Mouse (Mus musculus): Measurements from ENCODE around the gene Fut4. TPM values are rescaled to one million over a fixed set of nuclear protein-coding genes. Genes with fewer than 3 reads are reported as not detected.

Fut4 gene
- total RNA-seq (2012; rRNA removed) = 1.3 and 1.4 TPM in 2 replicates

- Histone ChIP-seq H3K9me3 (ENCODE audit: control insufficient read depth, insufficient read depth, low read depth, low read length) (no peaks in the 10 kb centered on the region), H3K9ac (ENCODE audit: insufficient read depth, low read depth, low read length, poor library complexity, severe bottlenecking) (peak within 1 kb of the TSS; percentile 4; the same call in 1 of the 2 replicates), H3K4me1 (ENCODE audit: control insufficient read depth in 2 of 2, insufficient read depth in 2 of 2, low read length in 2 of 2, poor library complexity in 1 of 2) (peaks cover 0 to 7% of the 10 kb centered on the region in 2 experiments; a peak in 1 of 4 replicates), H3K27ac (ENCODE audit: insufficient read depth, low read depth, low read length, poor library complexity, severe bottlenecking) (no peak within 1 kb of the TSS), H3K36me3 (ENCODE audit: control insufficient read depth, insufficient read depth, low read length, poor library complexity, severe bottlenecking) (no peaks in the 10 kb centered on the region), H3K4me3 (ENCODE audit: insufficient read depth in 1 of 2, low read depth in 1 of 2, low read length in 2 of 2, poor library complexity in 1 of 2, severe bottlenecking in 1 of 2) (peak within 1 kb of the TSS; percentile 52 to 67)
- TF ChIP-seq ZC3H11A (IDR thresholded peaks at IDR 0.05; ENCODE audit: borderline replicate concordance, low read depth, low read length) (no peak), CHD2 (IDR thresholded peaks at IDR 0.05; ENCODE audit: low read depth, low read length) (no peak), ZNF384 (IDR thresholded peaks at IDR 0.05; ENCODE audit: low read depth, low read length) (no peak), HCFC1 (IDR thresholded peaks at IDR 0.05; ENCODE audit: borderline replicate concordance, insufficient read depth, low read length) (no peak), MAFK (IDR thresholded peaks at IDR 0.05; ENCODE audit: insufficient read depth, low read depth, low read length) (no peak)
- in situ Hi-C loops (cut with MboI; ENCODE audit: low sequenced_read_pairs in 2 of 2, unreplicated experiment in 2 of 2) = no loop called here
- DNase-seq (ENCODE audit: low read depth, low spot score) = no peak
Measured at GRCm38 (mm10) chr9:14752001-14752522, at the start of gene Fut4. TSS of gene Fut4 (minus strand) at chr9:14752393.

GRCm38 (mm10) chr9:14787356-14787755 is 35.2 kb upstream of the Fut4 start:
- Histone ChIP-seq H3K9me3 (ENCODE audit: control insufficient read depth, insufficient read depth, low read depth, low read length) (no peaks in the 10 kb centered on the region), H3K4me3 (ENCODE audit: insufficient read depth in 1 of 2, low read depth in 1 of 2, low read length in 2 of 2, poor library complexity in 1 of 2, severe bottlenecking in 1 of 2) (no peak overlapping the region), H3K27ac (ENCODE audit: insufficient read depth, low read depth, low read length, poor library complexity, severe bottlenecking) (no peak overlapping the region), H3K4me1 (ENCODE audit: control insufficient read depth in 2 of 2, insufficient read depth in 2 of 2, low read length in 2 of 2, poor library complexity in 1 of 2) (peaks cover 0 to 2% of the 10 kb centered on the region in 2 experiments; a peak in 2 of 4 replicates), H3K36me3 (ENCODE audit: control insufficient read depth, insufficient read depth, low read length, poor library complexity, severe bottlenecking) (peaks cover 19% of the 10 kb centered on the region), H3K9ac (ENCODE audit: insufficient read depth, low read depth, low read length, poor library complexity, severe bottlenecking) (no peak overlapping the region)
- in situ Hi-C loops (cut with MboI; ENCODE audit: low sequenced_read_pairs in 2 of 2, unreplicated experiment in 2 of 2) = no loop called here
- TF ChIP-seq MAFK (IDR thresholded peaks at IDR 0.05; ENCODE audit: insufficient read depth, low read depth, low read length) (no peak), ZC3H11A (IDR thresholded peaks at IDR 0.05; ENCODE audit: borderline replicate concordance, low read depth, low read length) (no peak), ZNF384 (IDR thresholded peaks at IDR 0.05; ENCODE audit: low read depth, low read length) (no peak), CHD2 (IDR thresholded peaks at IDR 0.05; ENCODE audit: low read depth, low read length) (no peak), HCFC1 (IDR thresholded peaks at IDR 0.05; ENCODE audit: borderline replicate concordance, insufficient read depth, low read length) (no peak)
- no peak for DNase-seq (ENCODE audit: low read depth, low spot score)

- Histone ChIP-seq H3K27ac (ENCODE audit: insufficient read depth, low read depth, low read length, poor library complexity, severe bottlenecking) (peak within 1 kb of the TSS; percentile 79), H3K9ac (ENCODE audit: insufficient read depth, low read depth, low read length, poor library complexity, severe bottlenecking) (peak within 1 kb of the TSS; percentile 98), H3K9me3 (ENCODE audit: control insufficient read depth, insufficient read depth, low read depth, low read length) (no peaks in the 10 kb centered on the region), H3K36me3 (ENCODE audit: control insufficient read depth, insufficient read depth, low read length, poor library complexity, severe bottlenecking) (peaks cover 23% of the 10 kb centered on the region), H3K4me1 (ENCODE audit: control insufficient read depth in 2 of 2, insufficient read depth in 2 of 2, low read length in 2 of 2, poor library complexity in 1 of 2) (peaks cover 0 to 2% of the 10 kb centered on the region in 2 experiments; a peak in 2 of 4 replicates), H3K4me3 (ENCODE audit: insufficient read depth in 1 of 2, low read depth in 1 of 2, low read length in 2 of 2, poor library complexity in 1 of 2, severe bottlenecking in 1 of 2) (peak within 1 kb of the TSS; percentile 79 to 94)
- in situ Hi-C loops (cut with MboI; ENCODE audit: low sequenced_read_pairs in 2 of 2, unreplicated experiment in 2 of 2) = no loop called here
- peak; percentile 98 for DNase-seq (ENCODE audit: low read depth, low spot score)
- TF ChIP-seq MAFK (IDR thresholded peaks at IDR 0.05; ENCODE audit: insufficient read depth, low read depth, low read length) = no peak
- peak; percentile 64; the same call in 1 of the 2 replicates for TF ChIP-seq HCFC1 (IDR thresholded peaks at IDR 0.05; ENCODE audit: borderline replicate concordance, insufficient read depth, low read length)
- TF ChIP-seq CHD2 (IDR thresholded peaks at IDR 0.05; ENCODE audit: low read depth, low read length) = peak; percentile 99
- no peak for TF ChIP-seq ZNF384 (IDR thresholded peaks at IDR 0.05; ENCODE audit: low read depth, low read length)
- TF ChIP-seq ZC3H11A (IDR thresholded peaks at IDR 0.05; ENCODE audit: borderline replicate concordance, low read depth, low read length) = no peak
Measured at GRCm38 (mm10) chr9:14784039-14785002, 32.1 kb upstream of the Fut4 start, which contains the start of the genes Mre11a and Ankrd49. TSS of gene Mre11a (plus strand) at chr9:14784654. TSS of gene Ankrd49 (minus strand) at chr9:14784856.

GRCm38 (mm10) chr9:14778341-14778740 is 26.1 kb upstream of the Fut4 start:
- DNase-seq (ENCODE audit: low read depth, low spot score) = peak; percentile 25
- in situ Hi-C loops (cut with MboI; ENCODE audit: low sequenced_read_pairs in 2 of 2, unreplicated experiment in 2 of 2) = no loop called here
- H3K9me3 ChIP-seq (ENCODE audit: control insufficient read depth, insufficient read depth, low read depth, low read length) = no peaks in the 10 kb centered on the region
- no peak overlapping the region for H3K27ac ChIP-seq (ENCODE audit: insufficient read depth, low read depth, low read length, poor library complexity, severe bottlenecking)
- H3K36me3 ChIP-seq (ENCODE audit: control insufficient read depth, insufficient read depth, low read length, poor library complexity, severe bottlenecking) = peaks cover 8% of the 10 kb centered on the region
- peaks cover 0 to 2% of the 10 kb centered on the region in 2 experiments; a peak in 3 of 4 replicates for H3K4me1 ChIP-seq (ENCODE audit: control insufficient read depth in 2 of 2, insufficient read depth in 2 of 2, low read length in 2 of 2, poor library complexity in 1 of 2)
- TF ChIP-seq CHD2 (IDR thresholded peaks at IDR 0.05; ENCODE audit: low read depth, low read length) = no peak
- no peak for TF ChIP-seq ZNF384 (IDR thresholded peaks at IDR 0.05; ENCODE audit: low read depth, low read length)
- TF ChIP-seq ZC3H11A (IDR thresholded peaks at IDR 0.05; ENCODE audit: borderline replicate concordance, low read depth, low read length) = no peak
- no peak for TF ChIP-seq HCFC1 (IDR thresholded peaks at IDR 0.05; ENCODE audit: borderline replicate concordance, insufficient read depth, low read length)
- TF ChIP-seq MAFK (IDR thresholded peaks at IDR 0.05; ENCODE audit: insufficient read depth, low read depth, low read length) = no peak
- H3K4me3 ChIP-seq (ENCODE audit: insufficient read depth in 1 of 2, low read depth in 1 of 2, low read length in 2 of 2, poor library complexity in 1 of 2, severe bottlenecking in 1 of 2) = no peak overlapping the region
- H3K9ac ChIP-seq (ENCODE audit: insufficient read depth, low read depth, low read length, poor library complexity, severe bottlenecking) = no peak overlapping the region
